Mouse (Mus musculus) effector memory CD4-positive, alpha-beta T cell, adult 7 months (primary cell): Measurements from ENCODE around the gene Six1. TPM values are rescaled to one million over a fixed set of nuclear protein-coding genes. Genes with fewer than 3 reads are reported as not detected.

Experiments used
- polyA plus RNA-seq: library from polyadenylated mRNA; unstranded; fragments of 100-300 nt; shearing (Covaris generic); gene quantifications from one replicate; pipeline ENCODE4 v1.2.1, GENCODE M21; 2017

Six1 gene
- polyA plus RNA-seq = 0.17 TPM

GRCm38 (mm10) chr12:73053668-73054241 is at the start of gene Six1:
Gene Six1 (minus strand): TSS chr12:73053887.

Other genes with a start within 250 kb of the Six1 start
- gene Six6, start 114.0 kb downstream of the Six1 start, polyA plus RNA-seq = not detected
- not detected for gene 4930447C04Rik, start 113.1 kb downstream of the Six1 start, polyA plus RNA-seq
- gene Six4, start 59.6 kb upstream of the Six1 start, polyA plus RNA-seq = 0.22 TPM
- 18.7 TPM for gene Mnat1, start 69.8 kb upstream of the Six1 start, polyA plus RNA-seq
- gene Trmt5, start 232.8 kb upstream of the Six1 start, polyA plus RNA-seq = 6.3 TPM
- gene Slc38a6, start 232.9 kb upstream of the Six1 start, polyA plus RNA-seq = 6.3 TPM